Comparison of ENCODE assay signal across 11 mouse cellular contexts in the genomic region with DNA sequence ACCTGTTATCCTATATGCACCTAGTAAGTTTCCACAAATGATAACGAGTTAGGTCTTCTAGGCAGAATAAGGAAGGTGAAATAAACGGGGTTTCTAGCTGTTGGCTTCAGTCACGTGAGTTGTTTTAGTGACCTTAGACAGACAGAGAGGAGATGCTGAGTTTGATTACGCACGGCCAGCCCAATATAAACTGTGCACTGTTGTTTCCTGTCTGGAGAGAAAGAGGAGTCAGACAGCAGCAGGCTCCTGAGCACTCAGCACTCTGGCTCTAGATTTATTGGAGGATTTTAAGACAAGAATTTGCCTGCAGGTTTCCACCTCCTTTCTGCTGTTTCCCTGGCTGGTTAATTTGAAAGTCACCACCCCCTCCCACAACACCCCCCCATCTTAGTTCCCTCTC.
DNase-seq lines count a peak whose midpoint lies in the region; ATAC-seq and TF ChIP-seq lines count a peak whose summit lies in the region.
"Had no signal": no experiment of that assay in that cellular context is flagged by ENCODE, and none has a peak within 500 bp of the region (broad histone marks: within the 10 kb centered on the region; RNA-seq: fewer than 3 reads in every experiment).

No protein-coding gene starts in this region.

- H3K9ac ChIP-seq in kidney, postnatal 0 days (ENCODE audit: low read depth, low read length), result no peak overlapping the region
- no peak overlapping the region for H3K9ac ChIP-seq in hindbrain, embryonic 13.5 days
- no peak overlapping the region for H3K9ac ChIP-seq in midbrain, postnatal 0 days (replicated peaks; ENCODE audit: low read length, poor library complexity, severe bottlenecking)

- WGBS in kidney, postnatal 0 days, result 10% methylated on average over 5 of the region's 5 CpGs
- WGBS in hindbrain, embryonic 13.5 days, result 50% methylated on average over 5 of the region's 5 CpGs
- WGBS in midbrain, postnatal 0 days, result 51% methylated on average over 5 of the region's 5 CpGs

- peak; percentile 57 for DNase-seq in kidney, postnatal 0 days (ENCODE audit: low spot score)
- DNase-seq in kidney, adult 11 months, result no peak
- peak; percentile 21 for DNase-seq in embryo, embryonic 11 days
- no peak for DNase-seq in midbrain, postnatal 0 days (ENCODE audit: low spot score)
- DNase-seq in thymus, postnatal 0 days (ENCODE audit: low spot score), result no peak
- no peak for DNase-seq in adrenal gland, postnatal 36 days
- no peak for DNase-seq in gastrocnemius, postnatal 36 days
- DNase-seq: cerebellum, adult 9-10 months; thymus, postnatal 4 days had no signal

- ATAC-seq in kidney, postnatal 0 days (replicated peaks; ENCODE audit: low FRiP score, low read depth), result no peak
- no peak for ATAC-seq in hindbrain, embryonic 13.5 days (ENCODE audit: low FRiP score)
- no peak for ATAC-seq in midbrain, postnatal 0 days (ENCODE audit: low FRiP score)

- no peak overlapping the region for H3K4me3 ChIP-seq in kidney, postnatal 0 days (replicated peaks; ENCODE audit: low read depth, low read length)
- no peak overlapping the region for H3K4me3 ChIP-seq in hindbrain, embryonic 13.5 days
- no peak overlapping the region for H3K4me3 ChIP-seq in midbrain, postnatal 0 days (ENCODE audit: low read depth, low read length)

- H3K27me3 ChIP-seq in kidney, postnatal 0 days (ENCODE audit: insufficient read depth, low read length), result no peaks in the 10 kb centered on the region
- no peaks in the 10 kb centered on the region for H3K27me3 ChIP-seq in hindbrain, embryonic 13.5 days
- no peaks in the 10 kb centered on the region for H3K27me3 ChIP-seq in midbrain, postnatal 0 days (ENCODE audit: insufficient read depth, low read length)

- intact Hi-C loops in gastrocnemius, postnatal 36 days (cut with DNase I), result no loop called here

- no peak for TF ChIP-seq CTCF in kidney, postnatal 0 days (IDR thresholded peaks at IDR 0.05; ENCODE audit: low read depth)
- TF ChIP-seq CTCF in midbrain, postnatal 0 days (IDR thresholded peaks at IDR 0.05), result no peak

- H3K4me2 ChIP-seq in kidney, postnatal 0 days (ENCODE audit: low read length), result peak overlapping the region; percentile 43
- H3K4me2 ChIP-seq in hindbrain, embryonic 13.5 days, result no peak overlapping the region
- no peak overlapping the region for H3K4me2 ChIP-seq in midbrain, postnatal 0 days (ENCODE audit: low read depth, low read length, poor library complexity, severe bottlenecking)
- H3K4me2 ChIP-seq: heart, embryonic 11.5 days had no signal

- H3K9me3 ChIP-seq in kidney, postnatal 0 days (replicated peaks; ENCODE audit: low read length), result no peaks in the 10 kb centered on the region
- H3K9me3 ChIP-seq in hindbrain, embryonic 13.5 days, result no peaks in the 10 kb centered on the region
- no peaks in the 10 kb centered on the region for H3K9me3 ChIP-seq in midbrain, postnatal 0 days (ENCODE audit: low read length)

- H3K27ac ChIP-seq in kidney, postnatal 0 days, result no peak overlapping the region
- H3K27ac ChIP-seq in hindbrain, embryonic 13.5 days, result peak overlapping the region; percentile 48
- H3K27ac ChIP-seq in midbrain, postnatal 0 days (ENCODE audit: low read depth, low read length), result peak overlapping the region; percentile 32; the same call in 1 of the 2 replicates

- no peaks in the 10 kb centered on the region for H3K36me3 ChIP-seq in kidney, postnatal 0 days (ENCODE audit: insufficient read depth, low read length)
- H3K36me3 ChIP-seq in hindbrain, embryonic 13.5 days, result no peaks in the 10 kb centered on the region
- no peaks in the 10 kb centered on the region for H3K36me3 ChIP-seq in midbrain, postnatal 0 days (ENCODE audit: insufficient read depth, low read length)

- H3K4me1 ChIP-seq in kidney, postnatal 0 days (replicated peaks; ENCODE audit: insufficient read depth, low read length), result peaks cover 12% of the 10 kb centered on the region; the same call in 1 of the 2 replicates
- peaks cover 24% of the 10 kb centered on the region for H3K4me1 ChIP-seq in hindbrain, embryonic 13.5 days (replicated peaks)
- H3K4me1 ChIP-seq in midbrain, postnatal 0 days (ENCODE audit: insufficient read depth, low read length), result peaks cover 6% of the 10 kb centered on the region; the same call in 1 of the 2 replicates

Comparison
In these comparisons a context has a peak if more than half of its experiments do, and no peak if none do; other contexts are left out.
1. DNase-seq: peak in kidney, postnatal 0 days (single experiment) and embryo, embryonic 11 days (single experiment); none in kidney, adult 11 months (single experiment), midbrain, postnatal 0 days (single experiment), thymus, postnatal 0 days (single experiment), adrenal gland, postnatal 36 days (0 of 2) and gastrocnemius, postnatal 36 days (0 of 2).